Mouse (Mus musculus) G1E (cell line): Measurements from ENCODE around the gene Ppp1r14b.

Source experiments
- CTCF ChIP-seq: IDR thresholded peaks from 2 replicates; pipeline ENCODE4 v1.5.1; 2012; ENCODE audit warnings: low read depth, low read length, inconsistent platforms, mixed read lengths
- GATA1 ChIP-seq: IDR thresholded peaks from 2 replicates; pipeline ENCODE4 v1.6.1; 2012; ENCODE audit warnings: borderline replicate concordance, low read length, inconsistent platforms, mixed read lengths
- GATA2 ChIP-seq: IDR thresholded peaks from 2 replicates; pipeline ENCODE4 v1.6.1; 2012; ENCODE audit warnings: low read depth, low read length, inconsistent platforms, borderline replicate concordance
- POLR2AphosphoS5 ChIP-seq: IDR thresholded peaks from 2 replicates; pipeline ENCODE4 v1.6.1; 2012; ENCODE audit warnings: low read depth, low read length, inconsistent platforms; ENCODE audit not compliant: insufficient replicate concordance
- TAL1 ChIP-seq: conservative IDR thresholded peaks from 2 replicates; pipeline ENCODE4 v1.6.1; 2012; ENCODE audit warnings: low read depth, low read length, inconsistent platforms, mixed read lengths

DNA sequence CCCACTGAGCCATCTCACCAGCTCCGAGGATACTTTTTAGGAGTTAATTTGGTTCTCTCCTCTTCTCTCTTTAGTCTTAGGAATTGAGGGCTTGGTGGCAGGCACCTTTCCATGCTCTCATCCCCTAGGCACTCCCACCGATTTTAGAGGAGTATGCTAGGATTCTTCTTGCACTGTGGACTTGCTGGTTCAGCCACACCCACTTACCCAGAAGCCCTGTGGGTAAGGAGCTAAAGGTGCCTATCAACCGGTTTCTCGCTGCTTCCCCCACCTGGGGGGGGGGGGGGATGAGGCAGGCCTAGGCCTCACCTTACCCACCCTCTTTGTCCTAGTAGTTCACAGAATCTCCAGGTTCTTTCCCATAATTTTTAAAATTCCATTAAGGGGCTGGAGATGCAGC lies 27.0 kb upstream of the Ppp1r14b start:
- TF ChIP-seq CTCF: no peak
- TF ChIP-seq TAL1: no peak
- TF ChIP-seq GATA1: no peak
- TF ChIP-seq POLR2AphosphoS5: no peak
- no peak for TF ChIP-seq GATA2
